Mouse (Mus musculus) liver, postnatal 0 days (tissue): ENCODE measurements around the gene Rhbdd2. TPM values are rescaled to one million over a fixed set of nuclear protein-coding genes. Genes with fewer than 3 reads are reported as not detected.

Experiments used
- ATAC-seq: fragments of 200-750 bp; cut with Nextera tagmentation; 2 replicates; pipeline ENCODE4 v1.8.0; 2017; ENCODE audit warnings: mild to moderate bottlenecking, moderate library complexity
- DNase-seq: peaks from one replicate; pipeline ENCODE4 v3.0.0-alpha.2; 2016
- H3K27ac ChIP-seq: fragments of 300-500 bp; sonication (generic); 2 replicates; pipeline ENCODE4 v1.5.1; 2014; ENCODE audit warnings: antibody characterized with exemption, moderate library complexity, mild to moderate bottlenecking, low read depth
- H3K27me3 ChIP-seq: fragments of 300-500 bp; sonication (generic); 2 replicates; pipeline ENCODE4 v1.6.1; 2014; ENCODE audit warnings: low read length, control low read depth, mixed read lengths; ENCODE audit not compliant: insufficient read depth
- H3K36me3 ChIP-seq: fragments of 300-500 bp; sonication (generic); replicated peaks from 2 replicates; pipeline ENCODE4 v1.6.1; 2014; ENCODE audit warnings: mild to moderate bottlenecking, control low read depth, low read length, moderate library complexity, mixed read lengths; ENCODE audit not compliant: insufficient read depth
- H3K4me1 ChIP-seq: fragments of 300-500 bp; sonication (generic); 2 replicates; pipeline ENCODE4 v1.6.1; 2014; ENCODE audit warnings: antibody characterized with exemption, mild to moderate bottlenecking, control low read depth; ENCODE audit not compliant: insufficient read depth
- H3K4me2 ChIP-seq: fragments of 300-500 bp; sonication (generic); 2 replicates; pipeline ENCODE4 v1.6.1; 2014; ENCODE audit warnings: low read depth, mild to moderate bottlenecking, low read length, moderate library complexity, mixed read lengths
- H3K4me3 ChIP-seq: fragments of 300-500 bp; sonication (generic); 2 replicates; pipeline ENCODE4 v1.5.1; 2014; ENCODE audit warnings: low read depth, low read length
- H3K9ac ChIP-seq: fragments of 300-500 bp; sonication (generic); replicated peaks from 2 replicates; pipeline ENCODE4 v1.6.1; 2014; ENCODE audit warnings: mild to moderate bottlenecking, moderate library complexity
- H3K9me3 ChIP-seq: fragments of 300-500 bp; sonication (generic); 2 replicates; pipeline ENCODE4 v1.6.1; 2016; ENCODE audit warnings: mild to moderate bottlenecking, control low read depth, low read length, mixed read lengths
- CTCF ChIP-seq: sonication (generic); IDR thresholded peaks from 2 replicates; pipeline ENCODE4 v1.5.1; 2016; ENCODE audit warnings: antibody characterized with exemption, low read depth
- EP300 ChIP-seq: IDR thresholded peaks from 2 replicates; pipeline ENCODE4 v1.6.1; 2016; ENCODE audit warnings: antibody characterized with exemption, low read depth, mild to moderate bottlenecking
- WGBS: fragments of 180-500 bp; shearing (Covaris S2); extraction: QIAGEN DNeasy Blood & Tissue Kit; methylation state at CpG from one replicate; pipeline ENCODE4 v1.1.7; 2014; ENCODE audit not compliant: insufficient replicate concordance; 5-methylcytosine and 5-hydroxymethylcytosine counted together
- polyA plus RNA-seq: library from polyadenylated mRNA; unstranded; fragments of >200 nt; fragmentation: Nextera tagmentation; extraction: Ambion mirVana; gene quantifications from 2 replicates; pipeline ENCODE4 v1.2.1, GENCODE M21; 2015

Rhbdd2 gene
- polyA plus RNA-seq, 1 experiment from 2014 or later, result 28.3 TPM

DNA sequence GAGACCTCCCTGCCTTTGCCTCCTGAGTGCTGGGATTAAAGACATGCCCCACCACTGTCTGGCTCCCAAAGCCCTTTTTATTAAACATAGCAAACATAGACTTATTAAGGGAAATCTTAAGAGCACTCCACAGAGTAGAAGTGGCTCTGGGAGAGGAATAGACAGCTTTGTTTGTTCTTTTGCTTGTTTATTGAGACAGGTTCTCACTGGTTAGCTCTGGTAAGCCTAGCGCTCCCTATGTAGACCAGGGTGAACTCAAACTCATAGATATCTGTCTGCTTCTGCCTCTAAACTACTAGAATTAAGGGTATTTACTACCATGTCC lies 16.9 kb downstream of the Rhbdd2 start:
- Histone ChIP-seq H3K4me2 (no peak overlapping the region), H3K27me3 (no peaks in the 10 kb centered on the region), H3K9me3 (no peaks in the 10 kb centered on the region), H3K4me1 (peaks cover 5% of the 10 kb centered on the region), H3K9ac (no peak overlapping the region), H3K27ac (no peak overlapping the region), H3K36me3 (no peaks in the 10 kb centered on the region), H3K4me3 (no peak overlapping the region)
- WGBS, result 83% methylated on average over 1 of the region's 1 CpGs
- ATAC-seq, result no peak
- TF ChIP-seq CTCF, result no peak
- no peak for TF ChIP-seq EP300
- no peak for DNase-seq

DNA sequence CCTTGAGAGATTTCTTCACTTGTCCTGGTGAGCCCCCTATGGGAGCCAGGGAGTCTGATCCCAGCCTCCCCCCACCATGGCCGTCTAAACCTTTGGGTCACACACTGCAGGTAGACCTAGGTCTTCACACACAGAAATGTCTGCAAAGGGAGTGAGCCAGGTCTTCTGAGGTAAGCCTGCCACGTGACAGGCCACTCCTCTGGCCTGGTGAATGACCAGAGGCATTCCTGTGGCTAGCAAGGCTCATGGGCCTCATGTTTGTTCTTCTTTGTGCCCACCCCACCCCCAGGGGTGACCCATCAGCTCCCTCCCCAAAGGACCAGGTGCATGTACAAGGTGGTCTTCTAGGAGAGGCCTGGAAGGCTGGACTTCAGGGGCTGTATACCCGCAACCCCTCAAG lies 19.1 kb downstream of the Rhbdd2 start:
- no peak overlapping the region for H3K9ac ChIP-seq
- TF ChIP-seq CTCF (no peak), EP300 (no peak)
- DNase-seq, result no peak
- no peak for ATAC-seq
- WGBS, result 80% methylated on average over 3 of the region's 3 CpGs
- no peaks in the 10 kb centered on the region for H3K27me3 ChIP-seq
- H3K9me3 ChIP-seq, result no peaks in the 10 kb centered on the region
- no peak overlapping the region for H3K4me2 ChIP-seq
- no peaks in the 10 kb centered on the region for H3K36me3 ChIP-seq
- H3K27ac ChIP-seq, result no peak overlapping the region
- no peak overlapping the region for H3K4me3 ChIP-seq
- H3K4me1 ChIP-seq, result peaks cover 5% of the 10 kb centered on the region

DNA sequence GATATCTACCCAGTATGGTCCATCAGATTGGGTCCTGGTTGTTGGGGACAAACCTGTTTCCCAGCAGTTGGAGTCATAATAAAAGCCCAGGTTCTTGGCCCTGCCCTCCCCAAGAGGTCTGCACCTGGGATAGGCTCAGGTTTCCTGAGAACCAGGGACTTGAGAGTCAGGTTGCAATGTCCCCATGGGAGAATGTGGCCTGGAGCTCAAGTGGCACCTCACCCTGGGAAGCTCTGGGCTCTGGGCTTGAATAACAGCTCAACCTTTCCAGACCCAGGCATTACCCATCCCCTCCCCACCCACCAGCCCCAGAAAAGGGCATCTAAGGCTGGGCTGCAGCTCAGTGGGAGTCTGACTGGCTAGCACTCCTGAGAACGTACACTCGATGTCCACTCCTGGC lies 20.8 kb downstream of the Rhbdd2 start:
- TF ChIP-seq CTCF (no peak), EP300 (no peak)

DNA sequence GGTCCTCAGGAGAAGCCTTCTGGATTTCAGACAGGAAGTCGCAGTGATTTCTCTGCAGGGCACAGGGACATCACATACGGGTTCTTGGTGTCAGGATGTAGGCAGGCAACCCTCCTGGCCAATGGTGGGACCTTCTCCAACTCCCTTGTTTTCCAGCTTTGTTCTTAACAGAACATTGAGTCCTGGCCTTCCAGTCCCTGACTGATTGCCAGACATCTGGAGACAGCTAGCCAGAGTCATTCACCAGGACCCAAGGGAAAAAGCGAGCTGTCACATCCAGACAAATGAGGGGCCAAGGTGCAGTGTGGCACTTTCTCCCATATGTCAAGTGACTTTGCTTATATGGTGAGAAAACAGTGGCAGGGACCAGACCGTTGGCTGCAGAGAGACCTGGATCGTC lies 23.6 kb downstream of the Rhbdd2 start:
- no peaks in the 10 kb centered on the region for H3K9me3 ChIP-seq
- no peak for DNase-seq
- WGBS, result 80% methylated on average over 5 of the region's 5 CpGs
- no peaks in the 10 kb centered on the region for H3K27me3 ChIP-seq
- no peak overlapping the region for H3K27ac ChIP-seq
- no peak overlapping the region for H3K4me2 ChIP-seq
- TF ChIP-seq EP300, result no peak
- no peak for TF ChIP-seq CTCF
- no peak for ATAC-seq
- H3K9ac ChIP-seq, result no peak overlapping the region
- H3K4me3 ChIP-seq, result no peak overlapping the region
- H3K36me3 ChIP-seq, result no peaks in the 10 kb centered on the region
- H3K4me1 ChIP-seq, result peaks cover 4% of the 10 kb centered on the region; the same call in 1 of the 2 replicates

More for the DNA sequence above, 20.8 kb downstream of the Rhbdd2 start:
- 89% methylated on average over 2 of the region's 2 CpGs for WGBS
- Histone ChIP-seq H3K4me2 (no peak overlapping the region), H3K27ac (no peak overlapping the region), H3K9ac (no peak overlapping the region), H3K4me1 (peaks cover 4% of the 10 kb centered on the region; the same call in 1 of the 2 replicates), H3K4me3 (no peak overlapping the region), H3K27me3 (no peaks in the 10 kb centered on the region), H3K36me3 (no peaks in the 10 kb centered on the region), H3K9me3 (no peaks in the 10 kb centered on the region)
- DNase-seq (no peak), ATAC-seq (no peak)

DNA sequence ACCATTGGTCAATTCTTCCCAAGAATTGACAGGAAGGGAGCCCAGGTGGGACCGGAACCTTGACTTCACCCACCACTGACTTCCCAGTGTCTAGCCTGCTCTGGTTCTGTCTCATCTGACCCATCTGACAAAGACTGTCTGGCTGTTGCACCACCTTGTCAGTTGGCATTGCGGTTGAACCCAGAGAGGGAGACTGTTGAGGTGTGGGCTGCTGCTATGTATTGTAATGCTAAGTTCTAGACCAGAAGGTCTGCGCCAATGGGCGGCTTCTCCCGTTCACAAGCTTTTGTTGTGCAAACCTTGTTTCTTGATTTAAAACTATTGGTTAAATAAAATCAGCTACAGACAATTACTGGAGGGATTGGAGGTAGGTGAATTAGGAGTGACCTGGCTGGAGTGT lies 24.7 kb downstream of the Rhbdd2 start:
- 68% methylated on average over 5 of the region's 5 CpGs for WGBS
- Histone ChIP-seq H3K4me3 (no peak overlapping the region), H3K9me3 (no peaks in the 10 kb centered on the region), H3K9ac (no peak overlapping the region), H3K27me3 (no peaks in the 10 kb centered on the region), H3K36me3 (no peaks in the 10 kb centered on the region), H3K4me2 (no peak overlapping the region), H3K27ac (no peak overlapping the region), H3K4me1 (peaks cover 4% of the 10 kb centered on the region; the same call in 1 of the 2 replicates)
- no peak for TF ChIP-seq CTCF
- TF ChIP-seq EP300, result no peak
- ATAC-seq (no peak), DNase-seq (no peak)

DNA sequence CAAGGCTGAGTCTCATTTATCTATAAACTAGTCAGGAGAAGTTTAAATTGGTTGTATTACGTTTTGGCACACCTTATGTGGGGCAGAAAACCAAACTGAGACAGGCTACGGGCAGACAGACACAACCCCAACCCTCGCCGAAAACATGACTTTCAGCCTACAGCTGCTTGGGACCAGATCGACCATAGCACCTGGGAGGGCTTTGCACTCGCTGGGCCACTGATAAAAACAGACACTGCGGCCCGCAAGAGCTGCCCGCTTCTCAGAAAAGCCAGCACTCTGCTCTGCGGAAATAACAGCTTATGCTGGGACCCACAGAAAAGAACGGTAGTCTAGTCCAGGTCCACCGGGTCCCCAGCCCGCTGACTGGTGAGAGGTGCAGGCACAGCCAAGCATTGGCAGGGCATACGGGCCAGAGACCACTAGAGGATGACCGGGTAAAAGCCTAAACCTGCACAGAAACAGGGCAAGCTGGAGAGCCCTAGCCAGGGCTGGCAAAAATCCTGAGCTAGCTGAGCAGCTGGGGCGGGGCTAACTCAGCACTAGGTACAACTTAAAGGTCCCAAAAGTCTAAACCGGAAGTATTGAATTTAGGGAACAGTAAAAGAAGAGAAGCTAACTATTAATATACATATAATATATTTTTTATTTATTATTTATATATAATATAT lies 25.4 kb downstream of the Rhbdd2 start:
- Histone ChIP-seq H3K4me2 (peak overlapping the region; percentile 57), H3K9ac (peak overlapping the region; percentile 8; the same call in 1 of the 2 replicates), H3K4me3 (no peak overlapping the region), H3K27me3 (no peaks in the 10 kb centered on the region), H3K4me1 (peaks cover 4% of the 10 kb centered on the region; the same call in 1 of the 2 replicates), H3K36me3 (no peaks in the 10 kb centered on the region), H3K27ac (peak overlapping the region; percentile 48), H3K9me3 (no peaks in the 10 kb centered on the region)
- peak; percentile 61 for ATAC-seq
- TF ChIP-seq EP300 (no peak), CTCF (no peak)
- 38% methylated on average over 17 of the region's 17 CpGs for WGBS
- no peak for DNase-seq

DNA sequence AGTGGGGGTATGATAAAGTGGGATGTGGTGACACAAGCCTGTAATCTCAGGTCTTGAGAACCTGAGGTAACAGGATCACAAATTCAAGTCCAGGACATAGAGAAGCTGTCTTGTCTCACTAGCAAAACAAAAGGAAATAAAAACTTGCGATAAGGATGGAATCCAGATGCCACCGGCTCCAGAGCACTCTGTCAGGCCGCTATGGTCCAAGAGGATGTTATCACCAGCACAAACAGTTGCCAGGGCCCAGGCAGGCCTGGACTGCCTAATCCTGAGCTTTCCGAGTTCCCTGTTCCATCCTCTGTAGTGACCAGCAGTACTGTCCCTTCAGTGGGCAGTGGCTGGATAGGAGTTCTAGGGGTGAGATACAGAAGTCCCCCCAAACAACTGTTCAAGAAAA lies 27.5 kb downstream of the Rhbdd2 start:
- H3K4me1 ChIP-seq, result peaks cover 4% of the 10 kb centered on the region; the same call in 1 of the 2 replicates
- WGBS, result 59% methylated on average over 4 of the region's 4 CpGs
- ATAC-seq, result no peak

More for the DNA sequence above, 27.5 kb downstream of the Rhbdd2 start:
- Histone ChIP-seq H3K36me3 (no peaks in the 10 kb centered on the region), H3K27me3 (no peaks in the 10 kb centered on the region), H3K9ac (no peak overlapping the region), H3K4me2 (no peak overlapping the region), H3K27ac (no peak overlapping the region), H3K9me3 (no peaks in the 10 kb centered on the region), H3K4me3 (no peak overlapping the region)
- DNase-seq, result no peak
- TF ChIP-seq EP300, result no peak
- TF ChIP-seq CTCF, result no peak
